Mouse (Mus musculus) lung, postnatal 4 days (tissue): ENCODE data around the gene Gm13283.
"Not testable (repeated sequence)": the region's sequence is repeated elsewhere in the genome, so short reads cannot be mapped to it uniquely, and the experiment has no call there.

Experiments
- DNase-seq, 2 experiments: peaks; one replicate each; pipeline ENCODE4 v3.0.0; 2021

Gene Gm13283

DNA sequence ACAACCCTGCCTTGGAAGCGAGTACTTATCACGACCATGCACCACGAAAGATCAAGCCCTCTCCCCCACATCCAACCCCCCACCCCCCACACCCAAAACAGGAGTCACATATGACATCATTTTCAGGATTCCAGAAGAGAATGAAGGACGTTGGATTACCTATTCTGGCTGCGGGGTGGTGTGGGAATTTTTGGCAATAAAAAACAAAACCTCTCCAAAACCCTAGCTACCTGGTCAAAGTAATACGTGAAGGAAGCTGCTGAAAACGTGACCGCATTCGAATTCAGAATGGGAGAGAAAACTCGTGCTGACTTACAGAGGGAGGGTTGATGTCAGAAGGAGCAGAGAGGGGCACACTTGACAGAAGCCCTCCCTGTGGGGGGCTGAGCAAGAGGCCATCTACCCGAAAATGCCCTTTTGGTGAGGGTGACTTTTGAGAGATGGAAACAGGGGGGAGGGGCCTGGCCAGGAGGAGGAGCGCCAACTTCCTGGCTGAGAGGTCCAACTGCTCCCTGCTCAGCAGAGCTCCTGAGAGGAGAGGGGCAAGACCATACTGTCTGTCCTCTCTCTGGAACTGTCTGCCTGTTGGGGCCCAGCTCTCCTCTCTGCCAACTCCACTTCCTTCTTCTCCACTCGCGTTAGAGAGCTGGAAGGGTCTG is at the start of gene Gm13283:
TSS of gene Gm13283 (plus strand) at position 510 of the 659 bp plus-strand sequence.
- DNase-seq, result peak; percentile 50

DNA sequence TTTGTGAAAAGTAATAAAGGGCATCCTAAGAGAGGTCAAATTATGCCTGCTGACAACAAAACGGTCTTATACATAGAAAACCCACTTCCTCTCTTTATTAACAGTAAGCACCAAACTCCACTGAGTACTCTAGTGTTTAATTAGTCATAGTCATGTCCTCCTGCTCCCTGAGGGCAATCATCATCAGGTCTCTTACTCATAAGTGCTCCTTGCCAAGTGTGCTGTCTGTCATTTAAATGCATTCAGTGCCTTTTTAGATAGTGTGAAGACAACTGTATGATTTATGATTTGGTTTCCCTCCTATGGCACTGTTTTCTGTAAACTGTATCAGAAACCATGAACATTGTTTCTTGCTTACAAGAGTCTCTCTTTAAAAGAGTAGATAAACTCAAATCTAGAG is 45.6 kb upstream of the Gm13283 start:
- DNase-seq, result no peak

DNA sequence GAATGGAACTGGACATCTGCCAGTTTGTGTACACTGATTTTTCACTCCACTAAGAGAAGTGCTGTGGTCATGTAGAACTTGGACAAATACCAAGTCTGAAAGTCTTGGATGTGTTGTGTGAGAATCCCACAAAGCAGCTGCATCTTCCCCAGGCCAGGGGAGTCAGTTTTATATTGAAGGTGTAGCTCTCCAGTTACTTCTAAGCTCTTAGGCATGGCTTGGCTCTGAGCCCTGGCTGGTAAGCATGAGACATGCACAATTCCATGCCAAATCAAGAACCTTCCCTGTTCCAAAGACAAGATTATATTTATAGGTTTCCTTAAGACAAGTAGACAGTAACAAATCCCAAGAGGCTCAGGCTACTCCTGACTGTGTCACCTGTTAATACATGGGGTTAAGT is 44.9 kb upstream of the Gm13283 start:
- no peak for DNase-seq

DNA sequence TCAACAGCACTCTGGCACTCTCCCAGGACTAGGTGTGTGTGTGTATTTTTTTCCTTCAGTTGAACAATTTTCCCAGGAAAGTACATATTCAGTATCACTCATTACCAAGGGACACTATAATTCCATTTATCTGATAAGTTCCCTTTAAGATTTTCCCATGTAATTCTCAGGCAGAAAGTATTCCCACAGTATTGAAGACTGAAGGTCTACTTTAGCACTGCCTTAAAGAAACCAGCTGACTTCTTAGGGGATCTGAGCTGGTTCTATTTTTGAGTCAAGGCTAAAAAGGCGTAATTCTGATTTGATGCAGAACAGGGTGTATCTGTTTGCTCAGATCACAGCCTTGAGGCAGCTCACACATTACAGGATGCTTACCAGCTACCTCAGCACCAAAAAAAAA is 41.2 kb upstream of the Gm13283 start:
- DNase-seq, result no peak

DNA sequence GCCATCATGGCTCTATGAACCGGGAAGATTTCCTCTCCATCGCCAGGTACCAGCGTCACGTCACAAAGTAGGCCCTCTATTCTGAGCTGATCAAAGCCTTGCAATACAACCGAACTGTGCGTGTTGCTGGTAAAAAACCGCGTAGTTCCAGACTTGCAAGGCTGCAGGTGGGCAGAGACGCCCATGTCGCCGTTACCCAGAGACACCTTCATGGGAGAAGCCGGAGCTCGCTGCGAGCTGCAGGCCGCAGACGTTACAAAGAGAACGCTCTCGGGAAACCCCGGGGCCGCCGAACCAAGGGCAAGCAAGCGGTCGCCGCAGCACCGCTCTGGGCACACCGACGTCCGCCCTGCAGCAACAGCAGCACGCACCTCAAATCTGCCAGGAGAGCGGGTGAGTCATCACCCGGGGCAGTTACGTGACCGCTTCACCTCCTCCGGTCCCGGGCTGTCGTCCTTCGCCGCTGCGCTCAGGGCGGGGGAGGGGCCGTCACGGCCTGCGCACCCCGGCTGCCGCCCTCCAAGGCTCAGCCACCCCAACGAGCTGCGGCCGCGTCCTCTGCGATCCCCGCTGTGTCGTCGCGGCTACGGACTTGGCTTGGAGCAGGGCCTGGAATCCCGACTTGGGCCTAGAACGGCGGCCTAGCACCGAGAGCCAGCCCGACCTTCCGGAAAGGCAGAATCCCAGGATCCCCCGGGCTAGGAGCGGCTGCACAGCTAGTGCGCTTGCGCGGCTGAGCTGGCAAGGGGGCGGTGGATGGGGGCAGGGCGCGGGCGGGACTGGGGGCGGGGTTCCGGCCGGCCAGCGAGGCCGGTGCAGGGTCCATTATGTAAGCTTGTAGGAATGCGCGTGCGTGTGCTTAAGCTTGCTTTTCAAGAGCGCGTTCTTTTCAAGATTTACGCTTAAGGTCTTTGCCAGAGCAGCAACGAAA is 37.9 kb upstream of the Gm13283 start, which contains the start of the genes Gm26566 and Klhl9:
TSS of gene Gm26566 (plus strand) at position 15 of the 931 bp plus-strand sequence.
TSS of gene Klhl9 (minus strand) at position 675 of the 931 bp plus-strand sequence.
- DNase-seq, result peak; percentile 94 to 95

DNA sequence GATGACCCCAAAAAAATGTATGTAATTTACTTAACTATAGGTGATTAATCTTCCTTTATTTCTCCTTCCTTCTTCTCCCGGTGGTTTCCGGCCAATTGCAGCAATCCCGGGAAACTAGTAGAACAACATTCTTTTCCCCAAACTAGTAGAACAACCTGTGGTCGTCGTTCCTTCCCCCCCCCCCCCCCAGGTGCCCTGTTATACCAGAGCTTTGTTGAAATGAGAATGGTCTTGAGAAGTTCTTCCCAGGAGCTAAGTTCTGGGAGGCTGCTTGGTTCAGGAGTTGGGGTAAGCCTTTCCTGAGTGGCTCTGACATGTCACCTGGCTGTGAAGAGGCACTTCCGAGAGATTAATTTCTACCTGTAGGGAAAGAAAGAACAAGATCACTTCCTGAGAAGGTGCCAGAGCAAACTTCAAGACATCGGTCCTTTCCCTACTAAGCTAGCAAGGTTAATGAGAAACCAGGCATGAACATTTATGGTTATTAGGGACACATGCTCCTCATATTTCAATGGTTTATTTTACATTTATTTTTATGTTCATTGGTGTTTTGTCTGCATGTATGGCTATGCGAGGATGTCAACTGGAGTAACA is 36.3 kb upstream of the Gm13283 start:
- no peak for DNase-seq

DNA sequence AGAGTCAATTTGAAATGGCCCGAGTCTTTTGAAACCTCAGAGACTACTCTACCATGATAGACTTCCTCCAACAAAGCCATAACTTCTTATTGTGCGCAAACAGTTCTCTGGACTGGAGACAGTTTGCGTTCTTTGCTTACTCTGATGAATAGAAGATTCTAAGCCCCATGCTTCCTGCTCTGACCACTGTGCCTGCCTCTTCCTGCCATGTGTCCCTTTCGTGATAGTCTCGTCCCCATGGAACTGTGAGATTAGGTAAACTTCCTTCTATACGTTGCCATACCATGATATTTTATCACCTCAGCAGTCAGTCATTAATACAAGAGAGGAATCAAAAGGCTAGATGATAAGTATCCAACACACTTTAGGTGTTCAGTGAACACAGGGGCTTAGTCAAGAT is 33.2 kb upstream of the Gm13283 start:
- DNase-seq, result no peak

DNA sequence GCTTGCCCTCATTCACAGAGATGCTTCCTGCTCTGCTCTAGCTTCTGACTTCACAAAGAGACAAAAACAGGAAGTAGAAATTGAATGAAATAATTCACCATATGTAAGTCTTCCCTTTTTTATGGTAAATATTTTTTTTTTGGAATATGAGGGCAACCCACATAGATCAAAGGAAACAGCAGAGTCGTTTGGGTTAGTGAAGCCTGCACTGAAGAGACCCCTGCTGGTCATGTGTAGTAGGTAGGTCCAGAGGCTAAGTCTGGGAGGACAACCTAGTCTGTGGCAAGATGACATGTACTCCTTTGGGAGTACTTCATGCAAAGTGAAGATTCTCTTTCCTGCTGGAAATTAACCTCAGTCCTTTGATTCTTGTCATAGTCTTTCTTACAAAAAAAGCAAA is 32.6 kb upstream of the Gm13283 start:
- peak in 1 of 2 experiments; percentile 49 for DNase-seq

DNA sequence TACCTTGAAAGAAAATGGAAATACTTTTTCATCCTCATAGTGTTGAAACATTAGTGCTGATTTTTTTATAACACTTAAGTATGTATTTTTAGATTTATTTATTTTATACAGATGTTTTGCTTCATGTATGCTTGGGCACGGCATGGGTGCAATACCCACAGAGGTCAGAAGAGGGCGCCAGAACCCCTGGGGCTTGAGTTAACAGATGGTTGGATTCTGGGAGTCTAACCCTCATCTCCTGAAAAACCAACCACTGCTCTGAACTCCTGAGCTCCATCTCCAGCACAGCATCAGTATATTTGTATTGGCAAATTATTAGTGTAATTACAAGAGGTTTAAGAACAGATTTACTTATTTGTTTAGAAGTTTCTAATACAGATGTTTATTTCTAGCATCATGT is 21.4 kb upstream of the Gm13283 start:
- peak; percentile 75 to 83 for DNase-seq

DNA sequence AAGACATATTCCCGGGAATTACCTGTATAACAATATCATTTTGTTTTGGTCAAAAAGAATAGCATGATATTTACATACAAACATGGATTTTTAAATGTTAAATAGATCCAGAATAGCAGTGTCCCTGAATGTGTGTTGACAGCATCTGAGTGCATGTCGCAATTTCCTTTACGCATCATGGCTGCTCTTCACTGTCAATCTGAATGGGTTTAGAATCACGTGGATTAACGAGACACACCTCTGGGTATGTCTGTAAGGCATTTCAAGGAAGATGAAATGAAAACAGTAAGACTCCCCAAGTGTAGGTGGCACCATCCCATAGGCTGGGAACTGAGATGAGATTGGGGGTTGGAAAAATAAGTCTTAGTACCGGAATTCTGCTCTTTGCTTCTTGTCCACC is 20.9 kb upstream of the Gm13283 start:
- DNase-seq, result no peak

DNA sequence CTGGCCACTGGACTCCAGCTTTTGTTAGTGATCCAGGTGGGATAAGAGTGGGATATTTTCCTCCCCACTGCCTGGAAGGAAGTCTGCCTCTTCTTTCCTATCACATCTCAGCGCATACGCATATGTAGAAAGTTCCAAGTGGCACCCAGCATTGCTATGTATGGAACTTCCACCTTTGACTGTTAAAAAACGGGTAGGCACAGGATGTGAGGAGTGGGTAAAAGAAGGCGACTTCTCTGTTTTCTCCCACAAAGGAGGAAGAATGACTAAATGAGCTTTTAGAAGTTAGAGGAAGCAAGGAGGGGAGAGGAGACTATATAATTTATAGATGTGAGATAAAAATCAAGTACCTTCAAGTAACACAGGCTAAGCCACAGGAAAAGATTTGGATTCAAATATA is 18.5 kb upstream of the Gm13283 start:
- no peak for DNase-seq

DNA sequence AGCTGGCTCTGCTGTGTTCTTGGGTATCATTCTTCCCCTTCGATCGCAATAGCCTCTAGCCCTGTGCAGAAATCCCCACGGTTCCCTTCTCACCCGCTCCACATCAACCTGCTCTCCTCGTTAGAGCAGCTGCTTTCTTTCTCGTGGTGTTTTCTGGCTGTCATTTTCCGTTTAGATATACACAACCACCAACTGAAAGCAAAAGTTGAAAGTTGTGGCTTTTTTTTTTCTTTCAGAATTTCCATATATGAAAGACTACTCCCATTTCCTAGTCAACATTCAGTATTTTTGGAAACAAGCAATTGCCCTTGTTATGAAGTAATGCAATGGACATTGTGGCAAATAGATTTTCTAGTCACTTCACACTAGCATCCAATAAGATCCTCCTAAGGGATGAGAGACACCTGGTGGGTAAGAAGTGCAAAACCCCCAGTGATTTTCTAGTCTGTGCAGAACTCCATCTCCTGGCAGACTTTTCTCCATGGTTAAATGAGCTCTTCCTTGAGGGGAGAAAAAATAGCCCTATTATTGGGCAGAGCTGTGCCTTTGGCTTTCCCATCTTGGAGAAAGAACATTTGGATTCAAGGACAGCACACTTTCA is 17.0 kb upstream of the Gm13283 start:
- no peak for DNase-seq

DNA sequence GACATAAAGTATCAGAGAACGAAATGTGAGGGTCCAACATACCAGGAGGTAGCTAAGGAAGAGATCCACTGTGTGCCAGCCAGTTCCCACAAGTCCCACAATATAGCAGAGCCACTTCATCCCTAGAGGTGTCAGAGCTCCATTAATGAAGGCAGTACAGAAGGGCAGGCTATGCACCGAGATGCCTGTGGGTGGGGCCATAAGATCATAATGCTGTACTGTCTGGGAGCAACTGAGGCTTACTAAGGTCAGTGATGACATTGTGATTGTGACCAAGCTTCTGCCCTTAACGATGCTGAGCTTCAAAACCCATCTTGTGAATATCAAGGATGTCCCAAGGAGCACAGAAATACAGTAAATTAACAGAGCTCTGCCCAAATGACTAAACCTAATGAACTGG is 15.7 kb upstream of the Gm13283 start:
- no peak for DNase-seq

DNA sequence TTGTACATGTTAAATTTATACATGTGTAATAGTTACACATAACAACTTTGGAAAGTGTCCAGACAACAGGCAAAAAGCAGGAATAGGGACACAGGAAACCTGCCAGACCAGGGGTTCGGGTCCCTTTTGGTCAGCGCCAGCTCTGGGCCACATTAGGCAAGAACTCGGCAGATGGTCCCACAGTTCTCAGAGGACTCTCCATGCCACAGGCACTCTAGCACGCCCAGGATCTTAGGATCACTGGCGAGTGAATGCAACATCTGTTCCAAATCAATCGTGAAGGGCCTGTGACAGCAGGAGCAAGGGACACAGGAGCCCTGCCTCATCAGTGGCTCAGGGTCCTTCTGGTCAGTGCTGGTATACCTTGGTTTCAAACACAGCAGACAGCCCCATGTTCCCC is 10.0 kb upstream of the Gm13283 start:
- no peak for DNase-seq

DNA sequence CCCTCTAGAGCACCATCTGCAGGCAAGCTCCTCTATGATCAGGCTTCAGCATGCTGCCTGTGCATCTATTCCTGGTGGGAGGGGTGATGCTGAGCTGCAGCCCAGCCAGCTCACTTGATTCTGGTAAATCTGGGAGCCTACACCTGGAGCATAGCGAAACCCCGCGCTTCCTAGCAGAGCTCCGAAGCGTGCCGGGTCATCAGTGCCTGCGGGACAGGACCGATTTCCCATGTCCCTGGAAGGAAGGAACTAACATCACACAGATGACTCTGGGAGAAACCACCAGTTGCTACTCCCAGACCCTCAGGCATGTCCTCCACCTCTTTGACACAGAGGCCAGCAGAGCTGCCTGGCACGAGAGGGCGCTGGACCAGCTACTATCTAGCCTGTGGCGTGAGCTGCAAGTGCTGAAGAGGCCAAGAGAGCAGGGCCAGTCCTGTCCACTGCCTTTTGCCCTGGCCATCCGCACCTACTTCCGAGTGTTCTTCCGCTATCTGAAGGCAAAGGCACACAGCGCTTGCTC is 5.0 kb upstream of the Gm13283 start, which contains the start of gene Gm13271:
TSS of gene Gm13271 (plus strand) at position 51 of the 523 bp plus-strand sequence.
- DNase-seq, result peak; percentile 75 to 77

DNA sequence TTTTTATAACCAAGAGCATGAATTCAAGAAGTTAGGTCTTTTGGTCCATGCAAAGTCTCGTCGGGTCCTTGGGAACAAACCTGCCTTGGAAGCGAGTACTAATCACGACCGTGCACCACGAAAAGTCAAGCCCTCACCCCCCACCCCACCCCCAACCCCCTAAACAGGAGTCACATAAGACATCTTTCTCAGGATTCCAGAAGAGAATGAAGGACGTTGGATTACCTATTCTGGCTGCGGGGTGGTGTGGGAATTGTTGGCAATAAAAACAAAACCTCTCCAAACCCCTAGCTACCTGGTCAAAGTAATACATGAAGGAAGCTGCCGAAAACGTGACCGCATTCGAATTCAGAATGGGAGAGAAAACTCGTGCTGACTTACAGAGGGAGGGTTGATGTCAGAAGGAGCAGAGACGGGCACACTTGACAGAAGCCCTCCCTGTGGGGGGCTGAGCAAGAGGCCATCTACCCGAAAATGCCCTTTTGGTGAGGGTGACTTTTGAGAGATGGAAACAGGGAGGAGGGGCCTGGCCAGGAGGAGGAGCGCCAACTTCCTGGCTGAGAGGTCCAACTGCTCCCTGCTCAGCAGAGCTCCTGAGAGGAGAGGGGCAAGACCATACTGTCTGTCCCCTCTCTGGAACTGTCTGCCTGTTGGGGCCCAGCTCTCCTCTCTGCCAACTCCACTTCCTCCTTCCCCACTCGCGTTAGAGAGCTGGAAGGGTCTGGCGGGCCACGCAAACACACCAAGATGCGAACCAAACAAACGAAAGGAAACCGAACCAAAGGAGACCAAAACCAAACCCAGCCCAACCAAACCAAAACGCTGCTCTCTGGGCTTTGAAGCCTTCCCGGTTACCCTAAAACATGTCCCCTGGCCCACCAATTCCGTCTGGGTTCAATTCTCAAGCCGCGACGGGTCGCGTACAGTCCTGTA is 3.1 kb upstream of the Gm13283 start:
- DNase-seq, result not testable (repeated sequence)

DNA sequence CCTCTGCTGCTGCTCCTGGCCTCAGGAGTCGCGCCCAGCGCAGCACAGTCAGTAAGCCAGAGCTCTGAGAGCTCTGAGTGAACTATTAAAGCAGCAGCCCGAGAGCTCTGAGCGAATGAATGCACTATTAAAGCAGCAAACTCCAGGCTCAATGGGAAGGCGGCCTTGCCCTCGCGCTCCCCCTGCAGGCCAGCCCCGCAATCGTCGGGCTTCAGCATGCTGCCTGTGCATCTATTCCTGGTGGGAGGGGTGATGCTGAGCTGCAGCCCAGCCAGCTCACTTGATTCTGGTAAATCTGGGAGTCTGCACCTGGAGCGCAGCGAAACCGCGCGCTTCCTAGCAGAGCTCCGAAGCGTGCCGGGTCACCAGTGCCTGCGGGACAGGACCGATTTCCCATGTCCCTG is 2.3 kb upstream of the Gm13283 start:
- peak; percentile 91 for DNase-seq

DNA sequence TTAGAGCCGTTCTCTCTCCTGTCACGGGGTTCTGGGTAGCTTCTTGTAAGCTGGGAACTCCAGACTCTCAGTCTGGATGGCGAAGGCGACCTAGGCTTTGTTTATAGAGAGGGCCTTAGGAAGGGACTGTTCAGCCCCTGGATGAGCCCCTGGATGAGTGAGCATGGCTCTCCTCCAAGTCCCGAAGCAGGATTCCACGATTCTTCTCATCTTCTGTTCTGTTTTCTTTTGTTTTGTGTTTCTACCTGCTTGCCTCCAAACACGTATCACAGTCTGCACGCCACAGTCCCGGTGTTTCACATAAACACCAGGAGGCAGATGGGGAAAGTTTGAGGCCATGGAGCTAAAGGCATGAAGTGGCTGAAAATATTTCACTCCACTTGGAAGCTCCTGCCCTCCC is 1.2 kb upstream of the Gm13283 start:
- DNase-seq, result not testable (repeated sequence)

DNA sequence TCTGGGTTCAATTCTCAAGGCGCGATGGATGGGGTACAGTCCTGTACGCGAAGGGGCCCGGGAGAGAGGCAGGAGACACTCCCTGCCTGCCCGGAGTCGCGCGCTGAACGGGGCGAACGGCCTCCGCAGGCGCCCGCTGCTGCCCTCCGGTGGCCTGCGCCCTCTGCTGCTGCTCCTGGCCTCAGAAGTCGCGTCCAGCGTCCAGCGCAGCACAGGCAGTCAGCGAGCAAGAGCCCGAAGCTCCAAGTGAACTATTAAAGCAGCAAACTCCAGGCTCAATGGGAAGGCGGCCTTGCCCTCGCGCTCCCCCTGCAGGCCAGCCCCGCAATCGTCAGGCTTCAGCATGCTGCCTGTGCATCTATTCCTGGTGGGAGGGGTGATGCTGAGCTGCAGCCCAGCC is 512 bp downstream of the Gm13283 start:
- peak; percentile 86 to 93 for DNase-seq

DNA sequence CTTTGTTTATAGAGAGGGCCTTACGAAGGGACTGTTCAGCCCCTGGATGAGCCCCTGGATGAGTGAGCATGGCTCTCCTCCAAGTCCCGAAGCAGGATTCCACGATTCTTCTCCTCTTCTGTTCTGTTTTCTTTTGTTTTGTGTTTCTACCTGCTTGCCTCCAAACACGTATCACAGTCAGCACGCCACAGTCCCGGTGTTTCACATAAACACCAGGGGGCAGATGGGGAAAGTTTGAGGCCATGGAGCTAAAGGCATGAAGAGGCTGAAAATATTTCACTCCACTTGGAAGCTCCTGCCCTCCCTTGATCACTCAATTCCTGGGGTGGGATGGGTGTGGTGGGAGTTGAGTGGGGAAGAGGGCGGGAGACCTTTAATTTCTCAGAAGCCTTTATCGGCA is 1.9 kb downstream of the Gm13283 start:
- DNase-seq, result peak; percentile 75 to 78

DNA sequence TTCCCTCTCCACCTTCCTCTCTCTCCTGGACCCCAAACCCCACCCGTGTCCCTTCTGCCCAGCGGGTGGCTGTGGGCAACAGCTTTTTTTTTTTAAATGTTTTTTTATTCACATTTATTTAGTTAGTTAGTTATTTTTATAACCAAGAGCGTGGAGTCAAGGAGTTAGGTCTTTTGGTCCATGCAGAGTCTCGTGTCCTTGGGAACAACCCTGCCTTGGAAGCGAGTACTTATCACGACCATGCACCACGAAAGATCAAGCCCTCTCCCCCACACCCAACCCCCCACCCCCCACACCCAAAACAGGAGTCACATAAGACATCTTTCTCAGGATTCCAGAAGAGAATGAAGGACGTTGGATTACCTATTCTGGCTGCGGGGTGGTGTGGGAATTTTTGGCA is 2.4 kb downstream of the Gm13283 start:
- peak in 1 of 2 experiments; percentile 27 for DNase-seq
